Mouse (Mus musculus): ENCODE data around the gene Pnmal1.

The Pnmal1 gene

GRCm38 (mm10) chr7:16959539-16960187 lies at the start of gene Pnmal1:
Gene Pnmal1 (plus strand): TSS chr7:16959679.
- peak; percentile 30 for DNase-seq

- no peak for DNase-seq
Measured at GRCm38 (mm10) chr7:16909909-16910308, 49.6 kb upstream of the Pnmal1 start.

- DNase-seq, result no peak
Measured at GRCm38 (mm10) chr7:16911904-16912303, 47.6 kb upstream of the Pnmal1 start.

GRCm38 (mm10) chr7:16912360-16912759 lies 47.1 kb upstream of the Pnmal1 start:
- DNase-seq, result no peak

GRCm38 (mm10) chr7:16913806-16914452 lies 45.5 kb upstream of the Pnmal1 start:
- DNase-seq, result peak; percentile 86

- no peak for DNase-seq
Measured at GRCm38 (mm10) chr7:16914453-16915343, 44.8 kb upstream of the Pnmal1 start.

- DNase-seq, result no peak
Measured at GRCm38 (mm10) chr7:16915461-16916340, 43.8 kb upstream of the Pnmal1 start.

- DNase-seq, result peak; percentile 63
Measured at GRCm38 (mm10) chr7:16916342-16917265, 42.9 kb upstream of the Pnmal1 start.

GRCm38 (mm10) chr7:16917447-16917846 lies 42.0 kb upstream of the Pnmal1 start:
- DNase-seq, result no peak

- no peak for DNase-seq
Measured at GRCm38 (mm10) chr7:16918014-16918413, 41.5 kb upstream of the Pnmal1 start.

- DNase-seq, result no peak
Measured at GRCm38 (mm10) chr7:16918670-16919069, 40.8 kb upstream of the Pnmal1 start.

GRCm38 (mm10) chr7:16919395-16920149 lies 39.9 kb upstream of the Pnmal1 start:
- no peak for DNase-seq

- no peak for DNase-seq
Measured at GRCm38 (mm10) chr7:16920150-16920579, 39.3 kb upstream of the Pnmal1 start.

GRCm38 (mm10) chr7:16920818-16921791 lies 38.4 kb upstream of the Pnmal1 start:
- DNase-seq, result no peak

- no peak for DNase-seq
Measured at GRCm38 (mm10) chr7:16921881-16922335, 37.6 kb upstream of the Pnmal1 start.

GRCm38 (mm10) chr7:16922360-16922973 lies 37.0 kb upstream of the Pnmal1 start:
- no peak for DNase-seq

- peak; percentile 59 for DNase-seq
Measured at GRCm38 (mm10) chr7:16923283-16924036, 36.0 kb upstream of the Pnmal1 start.

Measured in lung, postnatal 10 days (tissue).